Mouse (Mus musculus) liver, embryonic 16.5 days (tissue): ENCODE results near the gene Ufl1. TPM values are rescaled to one million over a fixed set of nuclear protein-coding genes. Genes with fewer than 3 reads are reported as not detected.

Experiments used
- ATAC-seq: fragments of 200-750 bp; cut with Nextera tagmentation; 2 replicates; pipeline ENCODE4 v1.8.0; 2017; ENCODE audit warnings: low read depth, mild to moderate bottlenecking, moderate number of reproducible peaks, moderate library complexity
- H3K27ac ChIP-seq: fragments of 300-500 bp; sonication (generic); 2 replicates; pipeline ENCODE4 v1.5.1; 2014; ENCODE audit warnings: mild to moderate bottlenecking, low read length
- H3K27me3 ChIP-seq: fragments of 300-500 bp; sonication (generic); 2 replicates; pipeline ENCODE4 v1.6.1; 2014; ENCODE audit warnings: low read depth, low read length, mixed read lengths; ENCODE audit not compliant: control insufficient read depth, insufficient read depth
- H3K36me3 ChIP-seq: fragments of 300-500 bp; sonication (generic); 2 replicates; pipeline ENCODE4 v1.6.1; 2014; ENCODE audit warnings: mild to moderate bottlenecking; ENCODE audit not compliant: control insufficient read depth, insufficient read depth
- H3K4me1 ChIP-seq: fragments of 300-500 bp; sonication (generic); 2 replicates; pipeline ENCODE4 v1.6.1; 2014; ENCODE audit warnings: low read depth, low read length, mixed read lengths; ENCODE audit not compliant: control insufficient read depth
- H3K4me2 ChIP-seq: fragments of 300-500 bp; sonication (generic); 2 replicates; pipeline ENCODE4 v1.6.1; 2014; ENCODE audit warnings: low read depth, low read length, mixed read lengths
- H3K4me3 ChIP-seq: fragments of 300-500 bp; sonication (generic); 2 replicates; pipeline ENCODE4 v1.5.1; 2014; ENCODE audit warnings: low read depth, mild to moderate bottlenecking, low read length
- H3K9ac ChIP-seq: fragments of 300-500 bp; sonication (generic); 2 replicates; pipeline ENCODE4 v1.6.1; 2014; ENCODE audit warnings: low read depth, low read length
- H3K9me3 ChIP-seq: fragments of 300-500 bp; sonication (generic); replicated peaks from 2 replicates; pipeline ENCODE4 v1.6.1; 2016; ENCODE audit warnings: low read length; ENCODE audit not compliant: control insufficient read depth
- WGBS: fragments of 180-500 bp; shearing (Covaris S2); extraction: QIAGEN DNeasy Blood & Tissue Kit; methylation state at CpG from one replicate; pipeline ENCODE4 v1.1.7; 2014; ENCODE audit not compliant: insufficient replicate concordance; 5-methylcytosine and 5-hydroxymethylcytosine counted together
- polyA plus RNA-seq: library from polyadenylated mRNA; unstranded; fragments of >200 nt; fragmentation: Nextera tagmentation; extraction: Ambion mirVana; gene quantifications from 2 replicates; pipeline ENCODE4 v1.2.1, GENCODE M21; 2015

Ufl1 gene
- polyA plus RNA-seq, 1 experiment from 2014 or later, result 22.7 TPM

GRCm38 (mm10) chr4:25206166-25206565 lies 75.5 kb downstream of the Ufl1 start:
- 63% methylated on average over 4 of the region's 4 CpGs for WGBS
- Histone ChIP-seq H3K4me1 (no peaks in the 10 kb centered on the region), H3K4me2 (no peak overlapping the region), H3K9ac (no peak overlapping the region), H3K4me3 (no peak overlapping the region), H3K27ac (no peak overlapping the region), H3K36me3 (no peaks in the 10 kb centered on the region), H3K27me3 (no peaks in the 10 kb centered on the region), H3K9me3 (no peaks in the 10 kb centered on the region)
- no peak for ATAC-seq

Other genes with a start within 250 kb of the Ufl1 start
- not detected in 2 replicates for gene Fhl5, start 38.9 kb downstream of the Ufl1 start, polyA plus RNA-seq